Mouse (Mus musculus) heart, postnatal 0 days (tissue): ENCODE results near the gene Fbxl13. TPM values are rescaled to one million over a fixed set of nuclear protein-coding genes. Genes with fewer than 3 reads are reported as not detected.

Experiments used
- ATAC-seq: fragments of 200-750 bp; cut with Nextera tagmentation; 2 replicates; pipeline ENCODE4 v1.8.0; 2017; ENCODE audit warnings: low read depth, moderate number of reproducible peaks, moderate library complexity; ENCODE audit not compliant: insufficient read depth
- DNase-seq: peaks from one replicate; pipeline ENCODE4 v3.0.0-alpha.2; 2016; ENCODE audit warnings: low spot score
- H3K27ac ChIP-seq: fragments of 300-500 bp; sonication (generic); 2 replicates; pipeline ENCODE4 v1.5.1; 2014; ENCODE audit warnings: low read depth, mild to moderate bottlenecking
- H3K27me3 ChIP-seq: fragments of 300-500 bp; sonication (generic); 2 replicates; pipeline ENCODE4 v1.6.1; 2014; ENCODE audit warnings: low read length, mixed read lengths; ENCODE audit not compliant: control insufficient read depth, insufficient read depth
- H3K36me3 ChIP-seq: fragments of 300-500 bp; sonication (generic); replicated peaks from 2 replicates; pipeline ENCODE4 v1.6.1; 2014; ENCODE audit warnings: low read length, mixed read lengths; ENCODE audit not compliant: control insufficient read depth, insufficient read depth
- H3K4me1 ChIP-seq: fragments of 300-500 bp; sonication (generic); 2 replicates; pipeline ENCODE4 v1.6.1; 2014; ENCODE audit warnings: antibody characterized with exemption; ENCODE audit not compliant: control insufficient read depth, insufficient read depth
- H3K4me2 ChIP-seq: fragments of 300-500 bp; sonication (generic); 2 replicates; pipeline ENCODE4 v1.6.1; 2014; ENCODE audit warnings: low read depth, mild to moderate bottlenecking, low read length, moderate library complexity
- H3K4me3 ChIP-seq: fragments of 300-500 bp; sonication (generic); 2 replicates; pipeline ENCODE4 v1.5.1; 2014; ENCODE audit warnings: low read depth, low read length
- H3K9ac ChIP-seq: fragments of 300-500 bp; sonication (generic); replicated peaks from 2 replicates; pipeline ENCODE4 v1.6.1; 2014; ENCODE audit warnings: low read depth, low read length, mixed read lengths
- H3K9me3 ChIP-seq: fragments of 300-500 bp; sonication (generic); replicated peaks from 2 replicates; pipeline ENCODE4 v1.6.1; 2016; ENCODE audit warnings: low read length; ENCODE audit not compliant: control insufficient read depth
- CTCF ChIP-seq: IDR thresholded peaks from 2 replicates; pipeline ENCODE4 v1.5.1; 2016; ENCODE audit warnings: antibody characterized with exemption, control low read depth, low read depth
- EP300 ChIP-seq: IDR thresholded peaks from 2 replicates; pipeline ENCODE4 v1.6.1; 2016; ENCODE audit warnings: antibody characterized with exemption, low read depth
- WGBS: fragments of 180-500 bp; shearing (Covaris S2); extraction: QIAGEN DNeasy Blood & Tissue Kit; methylation state at CpG from one replicate; pipeline ENCODE4 v1.1.7; 2014; 5-methylcytosine and 5-hydroxymethylcytosine counted together
- polyA plus RNA-seq: library from polyadenylated mRNA; unstranded; fragments of >200 nt; fragmentation: Nextera tagmentation; extraction: Ambion mirVana; gene quantifications from 2 replicates; pipeline ENCODE4 v1.2.1, GENCODE M21; 2015
- total RNA-seq: library from RNA; depleted of rRNA; stranded (reverse); fragments of >200 nt; gene quantifications from 2 replicates; pipeline ENCODE4 v1.2.3, GENCODE M21; 2014; ENCODE audit warnings: low replicate concordance

Gene Fbxl13
- total and polyA plus RNA-seq, 2 experiments from 2014 or later: 0.15 TPM; not detected in 1

DNA sequence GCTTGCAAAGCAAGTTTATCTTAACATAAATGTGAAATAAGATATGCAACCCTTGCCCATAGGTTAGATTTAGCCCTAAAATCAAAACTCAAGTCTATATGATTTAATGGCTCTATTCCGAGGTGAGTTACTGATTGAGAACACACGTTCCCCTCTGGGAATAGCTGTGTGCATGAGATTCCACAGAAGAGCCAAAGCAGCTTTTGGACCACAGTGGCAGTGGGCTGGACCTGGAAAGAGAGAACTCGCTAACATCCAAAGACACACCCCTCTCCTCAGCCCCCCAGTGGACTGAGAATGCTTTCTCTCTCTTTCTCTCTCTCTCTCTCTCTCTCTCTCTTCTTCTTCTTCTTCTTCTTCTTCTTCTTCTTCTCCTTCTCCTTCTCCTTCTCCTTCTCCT, 100.6 kb downstream of the Fbxl13 start:
- H3K4me1 ChIP-seq: 0 out of 2 replicates have a peak, but pooled peaks cover 3% of the 10 kb centered on the region
- 73% methylated on average over 3 of the region's 3 CpGs for WGBS
- ATAC-seq (no peak), DNase-seq (no peak)
- 0 out of 2 replicates have a peak overlapping the region, but pooled peaks have one; percentile 7 for H3K27ac ChIP-seq
- 0 out of 2 replicates have a peak, but pooled peaks cover 4% of the 10 kb centered on the region for H3K27me3 ChIP-seq
- no peaks in the 10 kb centered on the region for H3K36me3 ChIP-seq
- TF ChIP-seq CTCF (no peak), EP300 (no peak)
- H3K4me3 ChIP-seq: peak overlapping the region; percentile 39; the same call in 1 of the 2 replicates
- peak overlapping the region; percentile 48 for H3K4me2 ChIP-seq
- H3K9me3 ChIP-seq: no peaks in the 10 kb centered on the region
- H3K9ac ChIP-seq: no peak overlapping the region

DNA sequence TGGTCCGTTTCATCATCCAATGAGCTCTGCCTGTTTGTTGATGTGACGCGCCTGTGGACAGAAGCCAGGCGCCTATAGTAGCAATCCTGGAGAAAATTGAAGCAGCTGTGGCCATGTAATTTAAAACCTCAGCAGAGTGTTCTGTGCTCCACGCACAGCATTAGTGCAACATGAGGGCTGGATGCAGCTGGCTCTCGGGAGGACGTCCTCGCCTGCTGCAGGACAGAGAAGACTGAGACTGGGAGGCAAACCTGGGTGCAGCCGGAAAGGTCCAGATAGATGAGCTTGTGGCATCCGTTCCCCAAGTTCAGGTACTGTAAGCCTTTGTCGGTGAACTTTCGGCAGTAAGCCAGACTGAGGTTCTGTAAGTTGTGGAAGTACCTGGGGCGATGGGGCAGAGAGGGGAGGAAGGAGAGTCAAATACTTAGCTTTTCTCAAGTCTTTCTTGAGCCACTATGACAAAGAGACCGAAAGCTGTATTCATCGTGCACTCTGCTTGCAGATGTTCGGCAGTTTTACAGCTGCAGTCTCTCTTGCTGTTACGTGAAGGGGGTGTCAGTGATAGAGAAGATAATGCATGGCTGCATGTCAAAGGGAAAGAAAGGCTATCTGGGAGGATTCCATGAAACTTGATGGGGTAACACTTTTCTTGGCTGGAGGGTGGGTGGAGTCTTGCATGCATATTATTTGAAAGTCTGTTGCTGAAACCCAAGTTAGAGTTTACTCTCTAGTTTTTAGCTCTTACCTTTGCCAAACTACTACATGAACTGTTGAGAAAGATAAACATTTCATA, 101.8 kb downstream of the Fbxl13 start, which contains the start of gene Lrrc17:
Lrrc17 (plus strand) TSS at position 151 of the 793 bp plus-strand sequence.
- DNase-seq (no peak), ATAC-seq (peak; percentile 67)
- Histone ChIP-seq H3K4me1 (0 out of 2 replicates have a peak, but pooled peaks cover 3% of the 10 kb centered on the region), H3K36me3 (no peaks in the 10 kb centered on the region), H3K4me3 (peak within 1 kb of the TSS; percentile 39), H3K9ac (no peak within 1 kb of the TSS; the same call in 1 of the 2 replicates), H3K27ac (peak within 1 kb of the TSS; percentile 66), H3K27me3 (0 out of 2 replicates have a peak, but pooled peaks cover 4% of the 10 kb centered on the region), H3K9me3 (no peaks in the 10 kb centered on the region), H3K4me2 (peak within 1 kb of the TSS; percentile 48)
- TF ChIP-seq CTCF (no peak), EP300 (no peak)
- WGBS: 37% methylated on average over 17 of the region's 17 CpGs

DNA sequence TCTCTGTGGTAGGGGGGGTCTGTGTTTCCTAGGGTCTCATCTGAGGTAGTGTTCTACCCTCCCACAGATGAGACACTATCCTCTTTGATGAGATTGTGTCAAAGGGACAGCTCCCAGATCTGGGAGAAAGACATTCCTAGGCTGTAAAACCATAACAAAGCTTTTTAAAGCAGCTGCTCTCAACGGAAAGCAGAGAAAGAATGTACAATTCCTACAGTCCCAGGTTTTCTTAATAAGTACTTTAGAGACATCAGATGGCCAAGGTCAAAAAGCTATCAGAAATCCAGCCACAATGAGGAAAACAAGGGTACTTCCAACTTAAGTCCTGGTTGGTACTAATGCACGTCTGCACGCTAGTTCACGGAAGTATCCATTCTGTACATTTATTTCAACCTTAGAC, 103.2 kb downstream of the Fbxl13 start:
- H3K36me3 ChIP-seq: no peaks in the 10 kb centered on the region
- H3K27me3 ChIP-seq: 0 out of 2 replicates have a peak, but pooled peaks cover 4% of the 10 kb centered on the region
- no peak overlapping the region for H3K4me2 ChIP-seq
- no peak overlapping the region for H3K4me3 ChIP-seq
- H3K9ac ChIP-seq: no peak overlapping the region
- 69% methylated on average over 4 of the region's 4 CpGs for WGBS
- DNase-seq: no peak
- no peak overlapping the region for H3K27ac ChIP-seq
- no peak for TF ChIP-seq CTCF
- TF ChIP-seq EP300: no peak
- ATAC-seq: no peak
- H3K4me1 ChIP-seq: 0 out of 2 replicates have a peak, but pooled peaks cover 3% of the 10 kb centered on the region
- no peaks in the 10 kb centered on the region for H3K9me3 ChIP-seq

DNA sequence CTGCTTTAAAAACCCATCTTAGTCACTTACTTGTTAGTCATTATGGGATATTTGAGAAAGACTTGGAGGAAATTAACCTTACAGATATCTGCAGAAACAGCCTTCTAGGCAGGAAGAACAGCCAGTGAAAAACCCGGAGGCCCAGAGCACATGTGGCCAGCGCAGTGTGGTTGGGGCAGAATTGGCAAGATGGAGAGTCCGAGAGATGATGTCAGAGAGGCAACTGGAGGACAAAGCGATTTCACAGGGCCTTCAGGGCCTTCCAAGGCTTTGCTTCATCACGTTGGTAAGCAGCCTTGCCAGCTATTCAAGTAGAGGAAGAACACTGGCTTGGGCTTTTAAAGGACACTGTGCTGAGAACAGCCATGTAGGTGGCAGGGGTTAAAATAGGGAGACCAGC, 112.5 kb downstream of the Fbxl13 start:
- Histone ChIP-seq H3K27me3 (no peaks in the 10 kb centered on the region), H3K9ac (no peak overlapping the region), H3K4me1 (no peaks in the 10 kb centered on the region), H3K4me2 (no peak overlapping the region), H3K4me3 (no peak overlapping the region), H3K9me3 (0 out of 2 replicates have a peak, but pooled peaks cover 7% of the 10 kb centered on the region), H3K36me3 (no peaks in the 10 kb centered on the region), H3K27ac (no peak overlapping the region)
- ATAC-seq (no peak), DNase-seq (no peak)
- 75% methylated on average over 5 of the region's 5 CpGs for WGBS
- no peak for TF ChIP-seq CTCF
- TF ChIP-seq EP300: no peak

DNA sequence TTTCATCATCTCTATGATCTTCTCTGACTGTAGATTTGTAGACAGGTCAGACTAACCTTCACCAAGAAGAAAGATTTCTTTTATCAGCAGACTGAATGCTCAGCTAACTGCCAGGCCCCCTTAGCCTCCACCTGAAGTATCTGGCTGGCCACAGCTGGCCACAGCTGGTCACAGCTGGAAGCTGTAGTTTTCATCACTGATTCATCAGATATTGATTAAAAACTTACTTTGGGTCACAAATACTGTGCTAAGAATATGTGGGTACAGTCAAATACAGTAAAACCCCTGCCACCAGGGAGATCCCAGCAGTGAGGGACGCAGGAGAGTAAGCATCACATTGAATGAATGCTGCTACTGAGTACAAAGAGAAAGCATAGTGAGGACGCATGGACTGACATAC, 113.3 kb downstream of the Fbxl13 start:
- TF ChIP-seq CTCF: no peak
- TF ChIP-seq EP300: no peak
- WGBS: 83% methylated on average over 2 of the region's 2 CpGs
- H3K4me2 ChIP-seq: no peak overlapping the region
- H3K9ac ChIP-seq: no peak overlapping the region
- no peaks in the 10 kb centered on the region for H3K36me3 ChIP-seq
- no peak overlapping the region for H3K27ac ChIP-seq
- ATAC-seq: no peak
- H3K4me3 ChIP-seq: no peak overlapping the region
- H3K9me3 ChIP-seq: 0 out of 2 replicates have a peak, but pooled peaks cover 7% of the 10 kb centered on the region
- DNase-seq: no peak
- no peaks in the 10 kb centered on the region for H3K27me3 ChIP-seq
- no peaks in the 10 kb centered on the region for H3K4me1 ChIP-seq
